Mouse (Mus musculus) left cerebral cortex, postnatal 36 days (tissue): Measurements from ENCODE around the gene Ppil2. TPM values are rescaled to one million over a fixed set of nuclear protein-coding genes. Genes with fewer than 3 reads are reported as not detected.

ENCODE experiments used
- DNase-seq, 2 experiments: peaks; one replicate each; pipeline ENCODE4 v3.0.0; 2021 to 2022; ENCODE audit warnings: low spot score in 2 of 2, mixed read lengths in 1 of 2
- intact Hi-C: fragments of 180-260 bp; cut with DNase I; formaldehyde crosslinking; loops from one replicate; pipeline ENCODE4 v1.15.1; 2025
- total RNA-seq, 2 experiments: library from RNA; stranded (reverse); gene quantifications; 2 replicates each; pipeline ENCODE4 v1.2.3; 2021

Ppil2 gene
- total RNA-seq, 2 experiments from 2014 or later: 76.3 to 92.1 TPM

DNA sequence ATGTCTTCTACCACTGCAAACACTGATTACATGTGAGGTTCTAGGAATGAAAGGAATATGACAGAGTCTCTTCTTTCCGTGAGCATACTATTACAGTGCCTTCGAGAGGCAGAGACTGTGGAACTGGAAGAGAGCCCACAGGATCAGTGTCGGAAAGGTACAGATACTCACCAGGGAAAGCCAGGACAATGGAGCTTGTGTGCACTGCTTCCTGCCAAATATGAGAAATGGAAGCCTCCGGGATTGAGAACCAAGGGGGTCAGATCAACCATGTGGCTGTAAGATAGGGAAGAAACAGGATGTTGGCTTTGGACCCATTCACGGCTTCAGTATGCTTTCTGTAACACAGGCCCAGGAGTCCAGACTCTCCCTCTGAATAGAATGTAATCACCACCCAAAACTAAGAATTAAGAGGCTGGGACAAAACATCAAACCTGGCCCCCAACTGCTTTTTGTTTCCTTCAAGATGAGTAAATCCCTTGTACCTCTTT is 6.3 kb upstream of the Ppil2 start:
- intact Hi-C loops: no loop called here
- no peak for DNase-seq

DNA sequence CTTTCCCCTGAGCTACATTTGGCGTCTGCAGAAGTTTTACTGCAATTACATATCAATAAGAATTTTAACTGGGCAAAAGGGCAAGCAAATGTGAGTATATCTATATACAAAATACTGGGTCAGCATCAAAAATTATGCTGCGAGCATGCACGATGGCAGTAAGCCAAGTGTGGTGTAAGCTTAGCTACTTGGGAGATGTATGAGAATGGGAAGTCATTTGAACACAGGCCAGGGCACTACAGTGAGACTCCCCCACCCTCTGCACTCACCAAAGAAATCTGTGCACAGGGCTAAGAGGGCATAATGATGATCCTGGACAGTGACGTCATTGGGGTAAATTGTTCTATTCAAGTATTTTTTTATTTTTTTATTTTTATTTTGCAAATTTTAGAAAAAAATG is 6.5 kb downstream of the Ppil2 start:
- intact Hi-C loops: no loop called here
- DNase-seq: no peak

- DNase-seq: no peak
- intact Hi-C loops: no loop called here
Observed at GRCm38 (mm10) chr16:17102630-17103220, 8.3 kb downstream of the Ppil2 start.

DNA sequence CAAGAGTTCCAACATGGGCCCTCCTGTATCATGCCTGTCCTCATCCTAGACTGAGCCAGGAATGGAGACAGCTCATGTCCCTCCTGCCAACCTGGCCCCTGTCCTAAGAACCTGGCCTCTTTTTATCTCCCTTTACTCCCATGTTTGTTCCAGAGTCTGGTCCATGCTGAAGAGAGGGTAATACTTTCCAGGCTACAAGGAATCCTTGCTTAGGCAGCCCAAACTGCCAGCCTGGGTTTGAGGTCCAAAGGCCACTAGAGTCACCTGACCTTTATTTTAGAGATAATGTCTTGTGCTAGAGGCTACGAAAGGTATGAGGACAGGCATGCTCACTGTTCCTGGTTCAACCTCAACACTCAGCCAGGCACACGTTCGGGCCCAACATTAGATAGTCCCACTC is 14.1 kb downstream of the Ppil2 start:
- no peak for DNase-seq
- intact Hi-C loops: no loop called here

GRCm38 (mm10) chr16:17088346-17088745 is 22.7 kb downstream of the Ppil2 start:
- DNase-seq: no peak
- intact Hi-C loops: no loop called here

DNA sequence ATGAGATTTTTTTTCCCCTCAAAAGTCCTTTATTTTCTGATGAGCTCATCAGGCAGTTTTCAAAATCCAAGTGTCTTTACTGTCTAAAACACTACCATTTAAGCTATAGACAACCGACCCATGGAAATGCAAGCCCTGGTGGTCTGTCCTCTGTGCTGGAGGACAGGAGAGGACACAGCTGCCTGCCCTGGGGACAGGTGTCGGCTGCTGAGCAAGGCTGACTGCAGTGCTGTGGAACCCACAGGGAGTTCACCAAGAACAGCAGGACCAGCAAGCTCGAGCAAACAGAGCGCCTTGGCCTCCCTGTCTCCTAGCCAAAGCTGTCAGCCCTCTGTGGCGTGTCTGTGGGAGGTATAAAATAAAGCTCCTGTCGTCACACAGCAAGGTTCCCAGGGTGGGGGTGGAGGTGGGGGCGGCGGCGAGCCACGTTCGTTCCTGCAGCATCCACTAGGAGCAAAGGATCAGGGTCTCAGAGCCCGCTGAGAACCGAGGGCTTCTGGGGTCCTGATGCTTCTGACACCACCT is 24.3 kb downstream of the Ppil2 start:
- intact Hi-C loops: no loop called here
- peak in 1 of 2 experiments; percentile 68 for DNase-seq

GRCm38 (mm10) chr16:17086241-17086640 is 24.8 kb downstream of the Ppil2 start:
- intact Hi-C loops: no loop called here
- no peak for DNase-seq

DNA sequence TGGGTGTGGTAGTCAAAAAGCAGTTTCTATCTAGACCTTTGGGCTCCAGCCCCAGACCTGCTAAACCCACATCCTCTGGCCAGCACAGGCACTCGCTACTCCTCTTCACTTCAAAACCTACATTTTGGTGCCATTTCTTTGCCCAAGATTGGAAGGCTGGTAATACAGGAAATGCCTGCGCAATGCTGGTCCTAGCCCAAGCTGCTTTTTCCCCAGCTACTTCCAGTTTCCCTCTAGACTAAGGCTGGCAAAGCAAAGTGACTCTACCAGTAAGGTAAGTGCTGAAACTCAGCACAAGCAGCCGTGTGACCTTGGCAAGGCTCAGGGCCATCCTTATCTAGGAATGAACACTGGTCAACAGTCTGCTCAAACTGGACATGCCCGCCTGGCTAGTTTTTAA is 25.4 kb downstream of the Ppil2 start:
- DNase-seq: no peak
- intact Hi-C loops: no loop called here

GRCm38 (mm10) chr16:17082121-17082792 is 28.8 kb downstream of the Ppil2 start:
- intact Hi-C loops: no loop called here

GRCm38 (mm10) chr16:17078101-17078500 is 33.0 kb downstream of the Ppil2 start:
- intact Hi-C loops: no loop called here
- DNase-seq: no peak

More at GRCm38 (mm10) chr16:17082121-17082792, 28.8 kb downstream of the Ppil2 start:
- no peak for DNase-seq

- intact Hi-C loops: no loop called here
- no peak for DNase-seq
Observed at GRCm38 (mm10) chr16:17076869-17077268, 34.2 kb downstream of the Ppil2 start.

- intact Hi-C loops: no loop called here
- DNase-seq: no peak
Observed at GRCm38 (mm10) chr16:17076301-17076700, 34.8 kb downstream of the Ppil2 start.

GRCm38 (mm10) chr16:17073000-17073399 is 38.1 kb downstream of the Ppil2 start:
- DNase-seq: peak in 1 of 2 experiments; percentile 53
- intact Hi-C loops: no loop called here

DNA sequence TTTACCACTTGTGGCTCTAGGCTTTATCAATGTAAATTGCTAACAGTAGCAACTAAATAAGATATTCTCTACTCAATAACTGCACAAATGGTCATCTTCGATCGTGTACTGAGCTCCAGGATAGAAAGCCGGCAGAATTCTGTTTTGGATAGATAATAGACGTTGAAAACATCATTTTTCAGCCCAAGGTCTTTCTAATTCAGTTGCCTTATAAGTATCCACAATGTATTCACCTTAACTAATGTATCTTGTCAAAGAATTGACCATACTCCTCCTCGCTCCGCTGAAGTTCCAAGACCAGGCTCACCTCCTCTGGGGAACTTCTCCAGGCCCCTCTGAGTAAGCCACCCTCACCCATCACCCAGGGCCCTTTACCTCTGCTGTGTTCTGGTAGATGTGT is 40.3 kb downstream of the Ppil2 start:
- intact Hi-C loops: no loop called here
- DNase-seq: no peak

DNA sequence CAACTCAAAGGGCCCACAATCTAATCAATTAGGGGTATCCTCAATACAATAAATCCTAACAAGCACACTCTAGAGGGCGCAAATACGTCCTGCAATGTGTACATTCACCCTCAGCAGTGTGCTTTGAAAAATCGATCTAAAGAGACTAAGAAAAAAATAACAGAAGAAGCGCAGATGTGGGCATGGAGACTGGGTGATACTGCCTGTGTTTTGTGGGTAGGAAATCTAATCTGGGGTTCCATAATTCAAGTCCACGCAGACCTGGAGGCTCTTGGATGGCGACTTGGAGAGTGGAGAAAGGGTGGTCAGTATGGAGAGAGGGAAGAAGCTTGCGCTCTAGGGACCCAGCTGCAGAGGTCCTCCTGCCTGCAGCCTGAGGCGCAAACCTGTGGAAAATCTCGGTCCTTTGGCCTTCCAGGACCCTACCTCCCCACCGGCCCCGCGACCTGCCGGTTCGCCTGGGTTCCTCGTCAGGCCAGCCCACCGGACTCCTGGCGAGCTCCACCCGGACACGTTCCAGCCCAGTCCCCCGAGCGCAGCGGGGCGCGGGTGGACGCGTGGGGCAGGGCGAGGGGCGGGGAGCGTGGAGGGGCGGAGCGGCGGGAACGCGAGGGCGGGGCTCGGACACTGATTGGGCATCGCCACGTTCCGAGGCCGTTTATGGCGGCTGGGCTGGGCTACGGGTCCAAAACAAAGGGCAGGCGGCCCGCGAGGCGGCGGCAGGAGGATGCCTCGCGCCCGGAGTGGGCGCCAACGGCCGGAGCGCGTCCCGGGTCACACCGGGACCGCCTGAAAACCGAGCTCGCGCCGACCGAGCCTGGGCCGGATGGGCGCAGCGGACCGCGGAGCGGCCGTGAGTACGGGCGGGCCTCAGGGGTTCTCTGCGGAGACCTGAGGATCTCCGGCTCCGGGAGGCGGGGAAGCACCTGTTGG is 41.3 kb downstream of the Ppil2 start, which contains the start of gene Ypel1:
Gene Ypel1, plus strand, starts transcription at position 186 of the 933 bp plus-strand sequence.
- intact Hi-C loops: no loop called here
- DNase-seq: peak; percentile 88 to 91

- intact Hi-C loops: no loop called here
- DNase-seq: no peak
Observed at GRCm38 (mm10) chr16:17067552-17067951, 43.5 kb downstream of the Ppil2 start.

GRCm38 (mm10) chr16:17062338-17062737 is 48.7 kb downstream of the Ppil2 start:
- intact Hi-C loops: no loop called here
- no peak for DNase-seq

GRCm38 (mm10) chr16:17055584-17055983 is 55.5 kb downstream of the Ppil2 start:
- intact Hi-C loops: no loop called here
- DNase-seq: peak in 1 of 2 experiments; percentile 50

GRCm38 (mm10) chr16:17053903-17054302 is 57.2 kb downstream of the Ppil2 start:
- intact Hi-C loops: no loop called here
- no peak for DNase-seq

DNA sequence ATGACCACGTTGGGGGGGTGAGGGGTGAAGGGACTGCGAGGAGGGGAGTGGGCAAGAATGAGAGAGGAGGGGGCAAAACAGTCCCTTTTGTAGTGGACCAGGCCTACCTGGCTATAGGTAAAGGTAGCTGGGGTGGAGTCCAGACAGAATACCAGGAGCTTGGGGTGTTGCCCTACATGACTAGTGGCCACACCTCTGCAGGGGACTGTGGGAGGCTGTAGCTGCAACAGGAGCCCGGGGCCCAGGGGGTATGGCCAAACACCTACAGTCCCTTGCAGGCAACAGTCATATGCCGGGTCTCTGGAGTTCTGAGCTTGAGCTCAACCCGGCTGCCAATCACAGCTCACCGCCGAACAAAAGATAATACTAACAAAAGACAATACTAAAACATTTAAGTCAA is 59.0 kb downstream of the Ppil2 start:
- DNase-seq: no peak
- intact Hi-C loops: no loop called here
